Mouse (Mus musculus) naive thymus-derived CD4-positive, alpha-beta T cell, adult 2 months (primary cell): Measurements from ENCODE around the gene Rnf144b.

Experiments used
- DNase-seq: peaks from one replicate; pipeline ENCODE4 v3.0.0-alpha.2; 2011; ENCODE audit warnings: low read depth

The Rnf144b gene

GRCm38 (mm10) chr13:47124986-47125385, 2.5 kb downstream of the Rnf144b start:
- no peak for DNase-seq

- DNase-seq, result no peak
These were observed 3.1 kb downstream of the Rnf144b start for GRCm38 (mm10) chr13:47125595-47125994.

- no peak for DNase-seq
These were observed 6.6 kb downstream of the Rnf144b start for GRCm38 (mm10) chr13:47129090-47129489.

GRCm38 (mm10) chr13:47133058-47133457, 10.6 kb downstream of the Rnf144b start:
- no peak for DNase-seq

GRCm38 (mm10) chr13:47134836-47135235, 12.4 kb downstream of the Rnf144b start:
- no peak for DNase-seq

- DNase-seq, result no peak
These were observed 13.3 kb downstream of the Rnf144b start for GRCm38 (mm10) chr13:47135741-47136140.

GRCm38 (mm10) chr13:47142764-47143163, 20.3 kb downstream of the Rnf144b start:
- DNase-seq, result no peak

- DNase-seq, result no peak
These were observed 23.5 kb downstream of the Rnf144b start for GRCm38 (mm10) chr13:47145939-47146338.

- DNase-seq, result no peak
These were observed 23.9 kb downstream of the Rnf144b start for GRCm38 (mm10) chr13:47146388-47146787.

- no peak for DNase-seq
These were observed 26.1 kb downstream of the Rnf144b start for GRCm38 (mm10) chr13:47148573-47148972.

GRCm38 (mm10) chr13:47149993-47150392, 27.5 kb downstream of the Rnf144b start:
- DNase-seq, result no peak

- no peak for DNase-seq
These were observed 28.6 kb downstream of the Rnf144b start for GRCm38 (mm10) chr13:47151060-47151459.

- peak; percentile 39 for DNase-seq
These were observed 29.9 kb downstream of the Rnf144b start for GRCm38 (mm10) chr13:47152390-47152789.

GRCm38 (mm10) chr13:47153206-47153605, 30.8 kb downstream of the Rnf144b start:
- DNase-seq, result no peak

- no peak for DNase-seq
These were observed 32.4 kb downstream of the Rnf144b start for GRCm38 (mm10) chr13:47154866-47155265.

- no peak for DNase-seq
These were observed 34.4 kb downstream of the Rnf144b start for GRCm38 (mm10) chr13:47156841-47157240.

GRCm38 (mm10) chr13:47162001-47162400, 39.5 kb downstream of the Rnf144b start:
- no peak for DNase-seq

GRCm38 (mm10) chr13:47164732-47165131, 42.3 kb downstream of the Rnf144b start:
- DNase-seq, result no peak

- no peak for DNase-seq
These were observed 42.8 kb downstream of the Rnf144b start for GRCm38 (mm10) chr13:47165261-47165660.

GRCm38 (mm10) chr13:47168484-47168883, 46.0 kb downstream of the Rnf144b start:
- DNase-seq, result no peak

GRCm38 (mm10) chr13:47170026-47170425, 47.6 kb downstream of the Rnf144b start:
- no peak for DNase-seq

GRCm38 (mm10) chr13:47170811-47171555, 48.5 kb downstream of the Rnf144b start:
- DNase-seq, result no peak

- DNase-seq, result no peak
These were observed 50.4 kb downstream of the Rnf144b start for GRCm38 (mm10) chr13:47172891-47173290.

GRCm38 (mm10) chr13:47178182-47178581, 55.7 kb downstream of the Rnf144b start:
- DNase-seq, result no peak
